Mouse (Mus musculus) CH12F3 (cell line): ENCODE results near the gene Prm3.

Source experiments
- in situ Hi-C: fragments of 300-500 bp; cut with MboI; formaldehyde crosslinking; loops from 2 replicates; pipeline ENCODE4 v1.14.3; 2020; ENCODE audit warnings: low sequenced_read_pairs

The Prm3 gene

DNA sequence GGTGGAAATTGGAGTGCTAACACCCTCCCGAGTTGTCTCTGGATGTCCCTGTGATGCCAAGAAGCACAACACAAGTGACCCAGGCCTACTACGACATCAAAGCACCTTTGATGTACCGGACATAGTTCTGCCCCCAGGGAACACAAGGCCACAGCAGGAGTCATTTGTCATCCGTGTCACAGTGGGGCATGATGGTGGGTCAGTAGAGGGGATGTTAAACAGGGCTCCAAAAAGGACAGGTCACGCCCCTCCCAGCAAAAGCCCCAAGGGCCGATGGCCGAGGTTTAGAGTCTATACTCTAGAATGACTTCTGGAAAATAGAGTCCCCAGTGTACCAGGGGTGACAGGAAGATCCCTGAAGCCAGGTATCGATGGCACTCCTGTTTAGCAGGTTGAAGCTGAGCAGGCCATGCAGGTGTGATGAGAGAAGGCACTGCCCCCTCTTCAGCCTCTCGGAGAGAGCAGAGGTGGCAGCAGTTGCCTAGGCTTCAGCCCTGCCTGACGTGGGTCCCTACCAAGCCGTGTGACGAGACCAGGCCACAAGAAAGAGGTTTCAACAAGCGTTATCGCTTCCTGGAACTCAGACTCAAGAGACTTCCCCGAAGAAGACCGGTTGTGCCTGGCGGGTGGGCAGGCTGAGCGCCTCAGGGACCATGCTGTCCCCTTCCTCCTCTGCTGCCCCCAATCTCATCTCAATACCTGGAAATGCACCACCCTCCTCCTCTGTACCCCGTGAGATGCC is 18.8 kb downstream of the Prm3 start:
- in situ Hi-C loops = no loop called here

DNA sequence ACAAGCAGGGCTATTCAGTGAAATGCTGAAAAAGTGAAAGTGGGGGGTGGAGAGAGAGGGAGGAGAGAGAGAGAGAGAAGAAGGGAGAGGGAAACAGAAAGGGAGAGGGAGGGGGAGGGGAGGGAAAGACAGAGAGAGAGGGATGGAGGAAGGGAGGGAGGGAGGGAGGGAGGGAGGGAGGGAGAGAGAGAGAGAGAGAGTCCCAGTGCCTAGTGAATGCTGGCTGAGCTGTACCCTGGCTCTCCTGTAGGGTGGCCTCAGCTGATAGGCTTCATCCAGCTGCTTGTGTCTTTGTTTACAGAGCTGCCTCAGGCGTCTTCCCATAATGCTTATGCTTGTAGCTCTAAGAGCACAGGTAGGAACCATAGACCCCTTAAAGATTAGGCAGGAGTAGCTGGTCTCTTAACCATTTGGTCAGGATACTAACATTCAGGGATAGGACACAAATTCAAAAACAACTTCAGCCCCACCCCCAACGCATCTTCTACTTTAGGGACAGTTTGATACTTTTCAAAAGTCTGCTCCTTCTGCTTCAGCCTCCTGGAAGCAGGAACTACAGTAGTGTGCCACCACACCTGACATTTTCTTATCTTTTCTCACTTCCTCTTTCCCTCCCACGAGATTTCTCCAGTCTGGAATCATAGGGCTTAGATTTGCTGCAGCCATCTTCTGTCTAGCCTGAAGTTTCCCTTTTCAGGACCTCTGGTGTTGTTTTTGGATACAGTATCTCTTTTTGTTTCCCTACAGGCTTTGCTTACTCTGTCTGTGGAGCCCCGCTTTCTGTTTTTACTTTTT is 20.0 kb downstream of the Prm3 start:
- in situ Hi-C loops = no loop called here

DNA sequence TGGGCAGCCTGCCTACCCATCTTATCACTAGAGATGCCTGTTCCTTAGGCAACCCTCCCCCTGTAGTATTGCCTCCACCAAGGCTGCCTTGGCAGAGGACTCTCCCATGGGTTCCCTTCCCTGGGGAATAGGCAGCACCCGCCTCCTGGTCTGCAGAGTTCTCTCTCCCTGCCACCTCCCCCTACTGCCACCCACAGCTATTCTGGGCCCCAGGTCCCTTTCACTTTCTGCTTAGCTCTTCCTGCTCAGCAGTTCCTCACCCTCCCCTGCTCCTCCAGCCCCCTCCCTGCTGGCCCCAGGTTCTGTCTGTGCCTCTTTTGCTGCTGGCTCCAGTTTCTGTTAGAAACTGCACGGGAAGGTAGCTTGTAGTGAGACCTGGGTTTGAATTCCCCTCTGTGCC is 21.1 kb downstream of the Prm3 start:
- in situ Hi-C loops = no loop called here

DNA sequence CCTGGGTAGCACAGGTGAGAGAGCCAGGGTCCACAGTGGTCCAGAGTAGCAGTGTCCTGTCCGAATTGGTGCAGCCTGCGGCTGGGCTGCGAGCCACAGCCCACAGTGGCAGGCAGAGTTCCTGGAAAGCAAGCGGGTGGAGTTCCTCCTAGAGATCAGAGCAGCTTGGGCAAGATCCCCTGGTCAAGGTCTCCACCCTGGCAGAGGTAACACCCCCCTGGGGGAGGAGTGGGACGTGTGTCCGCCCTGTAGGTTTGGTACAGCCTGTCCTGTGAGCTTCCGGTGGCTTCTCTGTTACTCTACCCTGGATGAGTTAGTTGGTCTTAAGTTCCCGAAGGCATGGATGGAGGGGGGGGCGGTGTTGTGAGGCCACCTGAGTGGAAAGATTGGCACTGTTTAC is 21.9 kb downstream of the Prm3 start:
- in situ Hi-C loops = no loop called here

DNA sequence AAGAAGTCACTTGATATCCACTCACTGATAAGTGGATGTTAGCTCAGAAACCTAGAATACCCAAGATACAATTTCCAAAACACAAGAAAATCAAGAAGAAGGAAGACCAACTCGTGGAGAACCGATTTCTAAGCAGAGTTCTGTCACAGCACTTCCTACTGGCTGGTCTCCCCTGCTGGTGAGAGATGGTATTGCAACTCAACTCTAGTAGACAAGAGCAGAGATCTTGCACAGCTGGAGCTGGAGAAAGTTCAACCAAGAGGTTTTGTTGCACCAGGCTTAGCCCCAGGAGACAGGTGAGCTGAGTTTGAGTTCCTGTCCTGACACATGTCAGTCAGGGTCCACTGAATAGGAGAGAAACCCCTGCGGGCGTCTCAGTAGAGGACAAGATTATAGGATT is 23.6 kb downstream of the Prm3 start:
- in situ Hi-C loops = no loop called here

DNA sequence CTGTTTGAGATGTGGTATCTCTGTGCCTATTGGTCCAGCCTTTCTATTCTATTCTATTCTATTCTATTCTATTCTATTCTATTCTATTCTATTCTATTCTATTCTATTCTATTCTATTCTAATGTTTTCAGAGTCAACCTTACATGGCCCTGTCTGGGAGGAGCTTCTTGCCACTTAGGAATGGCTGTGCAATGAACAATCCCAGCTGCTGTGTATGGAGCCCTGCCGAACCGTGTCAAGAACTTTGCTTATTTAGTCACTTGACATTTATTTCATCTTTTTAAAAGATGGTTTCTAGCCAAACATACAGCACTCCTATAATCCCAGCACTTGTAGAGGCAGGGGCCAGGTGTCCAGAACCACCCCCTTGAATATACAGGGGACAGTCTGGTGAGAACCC is 26.4 kb downstream of the Prm3 start:
- in situ Hi-C loops = no loop called here

DNA sequence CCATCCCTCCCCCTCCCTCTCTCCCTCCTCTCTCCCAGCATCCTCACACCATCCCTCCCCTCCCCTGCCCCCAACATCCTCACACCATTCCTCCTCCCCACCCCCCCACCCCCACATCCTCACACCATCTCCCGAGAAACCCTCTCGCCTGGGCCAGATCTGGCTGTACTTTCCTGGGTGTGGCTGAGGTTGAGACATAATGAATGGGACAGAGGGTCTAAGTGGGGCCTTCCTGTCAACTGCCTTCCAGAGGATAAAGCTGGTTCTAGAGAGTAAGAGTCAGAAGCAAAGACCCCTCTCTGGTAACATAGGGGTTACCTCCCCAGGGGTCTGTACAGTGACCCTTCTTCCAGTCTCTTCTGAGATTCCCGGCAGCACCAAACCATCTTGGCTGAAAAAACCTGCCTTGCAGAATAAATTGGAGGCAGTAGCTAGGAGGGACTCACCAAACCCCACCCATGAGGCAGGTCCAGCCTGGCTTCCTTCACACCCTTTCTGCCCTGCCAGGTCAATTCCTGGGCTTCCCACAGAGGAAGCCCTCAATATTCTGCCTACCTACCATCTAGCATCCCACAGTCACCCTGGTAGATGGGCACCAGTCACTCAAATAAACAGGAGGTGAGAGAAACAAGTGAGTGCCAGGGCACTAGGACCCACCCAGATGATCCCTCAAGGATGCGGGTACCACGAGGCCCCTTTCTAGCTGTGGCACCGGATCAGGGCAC is 27.0 kb downstream of the Prm3 start:
- in situ Hi-C loops = no loop called here

DNA sequence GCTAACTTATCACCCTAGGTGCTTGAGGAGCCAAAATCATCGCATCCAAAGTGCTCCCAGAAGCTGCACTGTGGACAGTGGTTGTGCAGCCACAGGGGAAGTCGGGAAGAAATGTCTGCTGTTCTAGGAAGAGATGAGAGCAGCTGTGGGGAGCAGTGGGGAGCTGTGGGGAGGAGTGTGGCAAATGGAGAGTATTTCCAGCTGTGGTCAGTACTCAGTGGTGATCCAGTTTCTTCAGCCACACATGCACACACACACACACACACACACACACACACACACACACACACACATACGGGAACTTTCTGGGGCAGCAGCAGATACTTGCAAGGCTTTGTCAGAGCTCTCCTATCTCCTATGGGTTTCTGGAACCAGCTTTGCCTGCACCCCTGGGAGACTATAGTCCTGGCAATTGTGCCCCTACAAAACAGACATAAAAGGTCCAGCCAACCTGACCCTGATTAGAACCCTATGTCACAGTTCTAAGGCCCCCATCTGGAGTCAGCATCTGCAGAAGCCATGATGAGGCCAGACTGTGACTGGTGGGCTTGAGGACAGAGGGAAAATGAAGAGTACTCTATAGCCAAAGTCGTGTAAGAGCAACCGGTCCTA is 28.0 kb downstream of the Prm3 start:
- in situ Hi-C loops = no loop called here

DNA sequence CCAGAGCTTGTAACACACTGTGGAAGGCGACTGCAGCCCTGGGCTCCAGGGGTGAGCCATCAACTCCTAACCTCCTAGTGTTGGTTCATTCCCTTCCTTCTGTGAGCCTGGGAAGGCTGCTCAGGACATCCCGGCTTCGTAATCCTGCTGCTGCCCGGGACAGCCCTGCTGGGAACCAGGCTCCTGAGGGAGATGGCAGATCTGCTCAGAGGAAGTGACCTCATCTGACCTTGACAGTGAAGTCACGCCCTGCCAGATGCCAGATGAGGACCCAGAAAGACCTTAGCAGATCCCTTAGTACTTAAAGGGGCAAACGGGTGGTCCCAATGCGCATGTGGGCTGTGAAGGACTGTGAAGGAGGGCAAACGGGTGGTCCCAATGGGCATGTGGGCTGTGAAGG is 29.5 kb downstream of the Prm3 start:
- in situ Hi-C loops = no loop called here

DNA sequence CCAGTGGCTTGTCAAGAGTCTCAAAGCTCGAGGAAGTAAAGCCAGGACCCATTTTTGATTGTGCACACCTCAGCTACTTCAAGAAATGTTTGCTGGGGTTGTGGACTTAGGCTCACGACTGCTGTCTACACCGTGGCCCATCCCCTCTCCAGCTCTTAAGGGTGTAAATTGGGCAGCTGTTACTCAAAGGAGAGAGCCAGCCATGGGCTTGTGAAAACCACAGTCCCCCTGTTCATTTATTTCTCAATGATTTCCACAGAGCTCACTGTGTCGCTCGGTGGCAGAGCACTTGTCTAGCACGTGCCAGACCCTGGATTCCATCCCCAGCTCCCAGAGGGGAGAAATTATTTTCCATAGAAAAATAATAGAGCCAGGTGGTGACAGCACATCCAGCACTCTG is 34.5 kb downstream of the Prm3 start:
- in situ Hi-C loops = no loop called here

DNA sequence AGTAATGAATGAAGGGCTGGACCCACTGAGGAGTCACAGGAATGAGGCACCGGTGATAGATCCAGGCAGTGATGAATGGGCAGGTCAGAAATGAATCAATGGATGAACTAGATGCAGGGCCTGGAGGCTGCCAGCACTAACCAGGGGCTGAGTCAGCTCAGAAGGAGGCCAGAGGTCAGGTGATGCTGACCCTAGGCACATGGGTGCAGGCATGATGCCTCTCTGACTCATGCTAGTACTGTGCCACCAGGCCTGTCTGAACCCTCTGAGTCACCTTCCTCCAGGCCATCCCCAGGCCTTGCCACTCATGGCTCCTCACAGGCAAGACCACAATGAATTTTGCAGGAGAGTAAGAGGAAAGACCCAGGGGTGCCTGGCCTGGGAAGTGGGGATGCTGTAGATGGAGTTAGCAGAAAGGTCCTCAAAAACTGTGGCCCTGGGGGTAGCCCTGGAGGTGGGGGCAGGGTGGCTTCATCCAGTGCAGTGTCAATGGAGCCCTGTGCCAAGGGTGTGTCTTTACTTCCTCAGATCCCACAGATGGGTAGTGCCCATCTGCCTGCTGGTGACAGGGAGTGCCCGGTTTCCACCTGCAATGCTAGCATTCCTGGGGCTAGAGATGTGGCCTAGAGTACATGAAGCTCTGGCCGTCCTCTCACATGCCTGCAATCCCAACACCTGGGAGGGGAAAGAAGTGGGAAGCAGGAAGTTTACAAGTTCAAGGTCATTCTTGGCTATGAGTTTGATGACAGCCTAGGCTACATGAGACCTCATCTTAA is 36.0 kb downstream of the Prm3 start:
- in situ Hi-C loops = no loop called here

DNA sequence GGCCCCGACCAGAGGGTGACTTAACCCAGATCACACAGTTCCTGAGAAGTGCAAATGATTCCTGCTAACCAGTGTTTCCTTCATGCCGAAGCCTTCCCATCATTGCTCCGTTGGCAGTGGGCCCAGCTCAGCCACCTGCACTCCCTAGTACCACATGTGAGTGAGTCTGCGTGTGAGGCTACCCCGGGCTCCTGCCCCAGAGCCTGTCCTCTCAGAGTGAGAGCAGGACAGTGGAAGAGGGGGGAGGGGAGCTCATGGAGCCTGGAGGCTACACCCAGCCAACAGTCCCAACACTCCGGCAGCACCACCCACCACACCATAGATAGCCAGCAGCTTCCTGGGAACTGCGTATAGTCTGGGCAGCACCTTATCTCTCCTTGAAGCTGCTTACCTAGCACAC is 40.9 kb downstream of the Prm3 start:
- in situ Hi-C loops = no loop called here

DNA sequence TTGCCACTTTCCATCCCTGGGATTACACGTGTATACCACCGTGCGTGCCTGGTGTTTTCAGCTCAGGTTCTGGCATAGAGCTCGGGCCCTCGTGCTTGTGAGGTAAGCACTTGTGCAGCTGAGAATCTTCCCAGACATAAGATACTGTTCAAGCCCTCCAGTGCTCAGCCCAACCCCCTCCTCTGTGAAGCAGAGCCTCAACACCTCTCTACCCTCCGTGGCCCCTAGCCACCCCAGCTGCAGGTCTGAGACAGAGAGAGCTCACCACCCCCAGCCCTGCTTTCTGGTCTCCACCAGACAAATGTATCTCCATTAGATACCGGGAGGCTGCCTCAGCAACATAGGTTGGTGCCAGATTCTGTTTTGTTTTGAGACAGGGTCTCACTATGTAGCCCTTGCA is 41.5 kb downstream of the Prm3 start:
- in situ Hi-C loops = no loop called here

DNA sequence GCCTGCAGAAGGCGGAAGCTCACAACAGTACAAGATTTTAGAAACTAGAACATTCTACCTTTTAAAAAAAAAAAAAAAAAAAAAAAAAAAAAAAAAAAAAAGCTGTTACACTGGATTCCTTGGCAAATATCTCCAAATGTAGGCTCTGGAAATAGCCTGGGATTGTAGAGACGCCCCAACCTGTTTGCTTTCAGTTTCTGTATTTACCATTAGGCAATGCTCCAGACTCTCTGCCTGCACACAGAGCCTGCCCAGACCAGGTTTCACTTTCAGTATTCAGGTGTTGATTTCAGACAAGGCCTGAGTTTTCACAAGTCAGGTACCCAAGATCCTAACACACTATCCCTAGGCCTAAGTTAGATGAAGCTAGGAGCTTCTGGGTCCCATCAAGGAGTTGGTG is 49.6 kb downstream of the Prm3 start:
- in situ Hi-C loops = no loop called here
